In genomic region chr11:69980196-69981140, GRCm38 (mm10) we compare ENCODE assay signal across 8 mouse cellular contexts. TPM values are rescaled to one million over a fixed set of nuclear protein-coding genes. Genes with fewer than 3 reads are reported as not detected.
DNase-seq lines count a peak whose midpoint lies in the region; ATAC-seq lines count a peak whose summit lies in the region.

No protein-coding gene starts in this region.

- peak overlapping the region; percentile 99 for H3K4me3 ChIP-seq in intestine, embryonic 14.5 days (ENCODE audit: low read depth, low read length)

- ATAC-seq in intestine, embryonic 14.5 days (replicated peaks; ENCODE audit: low FRiP score, low TSS enrichment, low read depth): peak; percentile 92

- peak overlapping the region; percentile 98 for H3K27ac ChIP-seq in intestine, embryonic 14.5 days (ENCODE audit: low read depth)

- intact Hi-C loops in left cerebral cortex, postnatal 14 days (cut with DNase I): no loop called here

- H3K4me2 ChIP-seq in intestine, embryonic 14.5 days (ENCODE audit: low read length): peak overlapping the region; percentile 89

- DNase-seq in adrenal gland, adult 18-20 months (ENCODE audit: low spot score in 2 of 2): peak; percentile 99 to 100
- peak; percentile 98 for DNase-seq in embryo, embryonic 11 days
- DNase-seq in gastrocnemius, postnatal 25 days: peak; percentile 97
- peak; percentile 100 for DNase-seq in intestine, embryonic 14.5 days (ENCODE audit: low spot score)
- peak; percentile 98 to 99 for DNase-seq in left cerebral cortex, postnatal 14 days (ENCODE audit: low spot score in 2 of 2)
- peak; percentile 99 for DNase-seq in mesoderm, embryonic 11.5 days (ENCODE audit: low read depth, low spot score)
- DNase-seq in right cerebral cortex, postnatal 36 days (ENCODE audit: low spot score in 2 of 2): peak; percentile 98 to 99
- DNase-seq in yolk sac, embryonic 10.5 days (ENCODE audit: low spot score): peak; percentile 100

- peaks cover 24% of the 10 kb centered on the region for H3K4me1 ChIP-seq in intestine, embryonic 14.5 days (replicated peaks; ENCODE audit: control insufficient read depth, insufficient read depth, low read length)

- no peaks in the 10 kb centered on the region for H3K27me3 ChIP-seq in intestine, embryonic 14.5 days (replicated peaks; ENCODE audit: control insufficient read depth, insufficient read depth, low read length)

- no peaks in the 10 kb centered on the region for H3K9me3 ChIP-seq in intestine, embryonic 14.5 days (ENCODE audit: control insufficient read depth, low read length)

- peak overlapping the region; percentile 95 for H3K9ac ChIP-seq in intestine, embryonic 14.5 days (ENCODE audit: low read length)

- WGBS in intestine, embryonic 14.5 days: under 1% methylated on average over 41 of the region's 60 CpGs

- H3K36me3 ChIP-seq in intestine, embryonic 14.5 days (ENCODE audit: control insufficient read depth, insufficient read depth, low read length): peaks cover 51% of the 10 kb centered on the region

RNA-seq across cellular contexts. Expression of gene Ctdnep1, which starts 0.5 kb away (rescaled TPM):
- 100 to 1,000 TPM; 114 to 123 TPM for total RNA-seq in adrenal gland, adult 18-20 months (2021)
- 100 to 1,000 TPM; 195 to 205 TPM for total RNA-seq in gastrocnemius, postnatal 25 days (2021)
- 28.6 and 29.3 TPM in 2 replicates for polyA plus RNA-seq in intestine, embryonic 14.5 days (2014; fragmentation: Nextera tagmentation; extraction: Ambion mirVana)
- total RNA-seq in left cerebral cortex, postnatal 14 days (2021): 100 to 1,000 TPM; 115 TPM

RNA-seq across cellular contexts. Expression of gene Elp5, which starts 1.8 kb away (rescaled TPM):
- 10 to 100 TPM; 62.7 to 81.3 TPM for total RNA-seq in adrenal gland, adult 18-20 months (2021)
- total RNA-seq in gastrocnemius, postnatal 25 days (2021): 10 to 100 TPM; 37.0 to 44.2 TPM
- polyA plus RNA-seq in intestine, embryonic 14.5 days (2014; fragmentation: Nextera tagmentation; extraction: Ambion mirVana): 104 and 119 TPM in 2 replicates
- 100 to 1,000 TPM; 103 to 107 TPM for total RNA-seq in left cerebral cortex, postnatal 14 days (2021)

RNA-seq across cellular contexts. Expression of gene Gabarap, which starts 10.5 kb away (rescaled TPM):
- 100 to 1,000 TPM; 436 to 473 TPM for total RNA-seq in adrenal gland, adult 18-20 months (2021)
- total RNA-seq in gastrocnemius, postnatal 25 days (2021): 100 to 1,000 TPM; 148 to 170 TPM
- 481 and 495 TPM in 2 replicates for polyA plus RNA-seq in intestine, embryonic 14.5 days (2014; fragmentation: Nextera tagmentation; extraction: Ambion mirVana)
- 100 to 1,000 TPM; 213 to 217 TPM for total RNA-seq in left cerebral cortex, postnatal 14 days (2021)

RNA-seq across cellular contexts. Expression of gene Phf23, which starts 15.1 kb away (rescaled TPM):
- total RNA-seq in adrenal gland, adult 18-20 months (2021): 10 to 100 TPM; 51.5 to 57.5 TPM
- total RNA-seq in gastrocnemius, postnatal 25 days (2021): 10 to 100 TPM; 15.0 to 16.1 TPM
- 37.6 and 43.9 TPM in 2 replicates for polyA plus RNA-seq in intestine, embryonic 14.5 days (2014; fragmentation: Nextera tagmentation; extraction: Ambion mirVana)
- total RNA-seq in left cerebral cortex, postnatal 14 days (2021): 10 to 100 TPM; 39.2 to 40.2 TPM

RNA-seq across cellular contexts. Expression of gene Cldn7, which starts 15.9 kb away (rescaled TPM):
- total RNA-seq in adrenal gland, adult 18-20 months (2021): under 1 TPM in 1 of 2 experiments, not detected in 1; 0.66 TPM
- total RNA-seq in gastrocnemius, postnatal 25 days (2021): under 1 TPM in 1 of 2 experiments, not detected in 1; 0.91 TPM
- 425 and 461 TPM in 2 replicates for polyA plus RNA-seq in intestine, embryonic 14.5 days (2014; fragmentation: Nextera tagmentation; extraction: Ambion mirVana)
- total RNA-seq in left cerebral cortex, postnatal 14 days (2021): not detected

Comparison
In these comparisons a context has a peak if more than half of its experiments do, and no peak if none do; other contexts are left out.
1. Peak in every context shown above with its lines: DNase-seq, ATAC-seq, H3K4me3 ChIP-seq and H3K27ac ChIP-seq.